Mouse (Mus musculus) adrenal gland, postnatal 10 days (tissue): ENCODE measurements around the gene Mettl26. TPM values are rescaled to one million over a fixed set of nuclear protein-coding genes. Genes with fewer than 3 reads are reported as not detected.

Experiments
- DNase-seq: peaks from one replicate; pipeline ENCODE4 v3.0.0; 2021; ENCODE audit warnings: mixed read lengths
- total RNA-seq, 2 experiments: library from RNA; stranded (reverse); gene quantifications; 2 replicates each; pipeline ENCODE4 v1.2.3; 2021

The Mettl26 gene
- total RNA-seq, 2 experiments from 2014 or later: 66.8 to 69.2 TPM

- peak; percentile 59 for DNase-seq
These were observed 38.3 kb upstream of the Mettl26 start for GRCm38 (mm10) chr17:25836397-25837075.

GRCm38 (mm10) chr17:25837076-25837410 lies 37.8 kb upstream of the Mettl26 start, which contains the start of gene Rhbdl1:
Gene Rhbdl1, minus strand, starts transcription at chr17:25837295.
- DNase-seq: peak; percentile 90

GRCm38 (mm10) chr17:25837533-25837932 lies 37.3 kb upstream of the Mettl26 start:
- no peak for DNase-seq

DNA sequence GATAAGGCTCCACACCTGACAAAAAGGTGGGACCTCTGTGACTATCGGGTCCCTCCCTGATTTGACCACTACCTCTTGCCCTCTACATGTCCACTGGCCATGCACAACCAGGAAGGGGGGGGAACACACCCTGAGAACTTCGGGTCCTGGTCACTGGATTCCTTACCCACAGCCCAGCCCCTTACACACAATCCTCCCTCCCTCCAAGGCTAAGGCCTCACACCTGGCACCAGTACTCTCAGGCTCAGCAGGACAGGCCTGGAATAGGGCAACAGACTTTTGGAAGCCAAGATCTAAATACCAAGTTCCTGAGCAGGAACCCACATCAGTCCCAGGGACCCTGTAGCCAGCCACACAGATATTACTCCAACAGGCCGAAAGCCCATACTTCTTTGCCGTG lies 36.0 kb upstream of the Mettl26 start:
- no peak for DNase-seq

DNA sequence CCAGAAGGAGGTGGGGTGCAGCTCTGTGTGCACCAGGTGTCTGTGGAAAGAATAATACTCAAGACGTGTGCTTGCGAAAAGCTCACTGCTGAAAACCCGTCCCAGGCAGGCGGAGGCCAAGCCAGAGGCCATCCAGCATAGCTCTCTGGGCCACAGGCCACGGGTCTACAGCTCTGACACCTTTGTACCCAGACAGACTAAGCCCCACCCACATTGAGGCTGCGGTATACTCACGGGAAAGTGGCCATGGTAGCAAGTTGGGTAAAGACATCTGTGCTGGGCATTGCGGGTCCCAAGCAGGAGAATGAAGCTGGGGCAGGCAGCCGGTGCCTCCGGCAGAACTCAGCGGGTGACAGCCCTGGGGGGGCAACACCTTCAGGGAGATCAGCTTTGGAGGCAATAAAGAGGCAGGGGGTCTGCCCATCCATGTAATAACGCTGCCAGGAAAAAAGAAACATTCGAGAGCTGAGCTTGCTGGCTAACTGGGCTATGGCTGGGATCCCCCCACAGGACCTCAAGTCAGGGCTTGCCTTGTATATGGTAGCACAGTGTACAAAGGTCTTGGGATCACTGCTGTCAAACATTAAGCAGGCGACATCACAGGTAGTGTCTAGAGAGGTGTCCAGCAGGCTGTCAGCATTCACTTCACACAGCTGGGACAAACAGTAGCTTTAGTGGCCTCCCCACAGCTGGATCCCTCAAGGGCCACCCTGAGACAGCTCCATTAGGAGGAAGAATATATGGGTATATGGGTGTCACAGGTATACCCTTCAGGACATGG lies 35.2 kb upstream of the Mettl26 start:
- DNase-seq: no peak

DNA sequence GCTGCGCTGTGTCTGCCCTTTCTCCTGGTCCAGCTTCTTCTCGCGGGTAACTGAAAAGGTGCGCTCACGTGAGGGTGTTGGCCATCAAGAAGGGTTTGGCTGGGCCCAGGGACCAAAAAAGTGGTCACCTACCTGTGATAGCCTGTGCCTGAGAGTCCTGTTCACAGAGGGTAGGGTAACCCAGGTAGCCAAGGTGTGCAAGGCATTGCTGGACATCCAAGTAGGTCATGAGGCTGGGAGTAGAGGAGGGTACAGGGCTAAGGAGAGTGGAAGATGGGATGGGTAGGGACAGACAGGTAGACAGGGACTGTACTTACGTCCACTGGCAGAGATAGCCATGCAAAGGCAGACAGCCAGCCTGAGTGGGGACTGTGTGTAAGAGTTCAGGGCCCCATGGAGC lies 34.4 kb upstream of the Mettl26 start:
- no peak for DNase-seq

- no peak for DNase-seq
These were observed 33.6 kb upstream of the Mettl26 start, which contains the start of gene Gm20683 for GRCm38 (mm10) chr17:25841117-25841880. Gene Gm20683, minus strand, starts transcription at chr17:25841763.

DNA sequence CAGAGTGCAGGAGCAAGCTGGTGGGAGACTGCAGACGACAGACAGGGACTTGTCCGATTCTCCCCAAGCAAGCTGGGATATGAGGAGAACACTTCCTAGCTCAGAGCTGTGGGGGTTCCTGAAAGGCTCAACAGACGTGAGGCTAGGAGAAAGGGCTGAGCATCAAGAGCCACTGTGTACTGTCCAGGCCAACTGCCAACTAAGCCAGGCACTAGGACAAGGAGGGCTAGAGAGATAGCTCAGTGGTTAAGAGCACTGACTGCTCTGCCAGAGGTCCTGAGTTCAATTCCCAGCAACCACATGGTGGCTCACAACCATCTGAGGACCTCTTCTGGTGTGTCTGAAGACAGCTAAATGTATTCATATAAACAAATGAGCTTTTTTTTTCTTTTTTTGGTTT lies 32.4 kb upstream of the Mettl26 start:
- DNase-seq: no peak

DNA sequence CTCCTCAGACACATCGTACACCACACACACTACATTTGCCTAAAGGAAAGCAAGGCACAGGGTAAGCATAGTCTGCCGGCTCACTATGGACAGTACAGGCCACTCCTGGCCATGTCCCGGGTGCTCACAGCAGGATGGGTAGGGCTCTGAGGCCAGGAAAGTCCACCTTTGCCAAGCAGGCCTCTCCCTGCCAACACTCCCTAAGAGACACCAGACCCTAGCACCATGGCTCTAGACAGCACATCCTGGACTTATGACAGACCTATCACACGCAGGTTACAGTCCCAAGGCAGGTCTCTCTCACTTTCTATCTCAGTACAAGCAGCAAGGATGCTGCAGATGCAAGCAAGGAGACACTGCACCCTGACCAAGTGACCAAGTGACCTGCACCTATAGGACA lies 31.8 kb upstream of the Mettl26 start:
- DNase-seq: no peak

- DNase-seq: no peak
These were observed 31.1 kb upstream of the Mettl26 start for GRCm38 (mm10) chr17:25843636-25844395.

GRCm38 (mm10) chr17:25844396-25844901 lies 30.4 kb upstream of the Mettl26 start, which contains the start of gene Rhot2:
Gene Rhot2, minus strand, starts transcription at chr17:25844851.
- DNase-seq: peak; percentile 97

DNA sequence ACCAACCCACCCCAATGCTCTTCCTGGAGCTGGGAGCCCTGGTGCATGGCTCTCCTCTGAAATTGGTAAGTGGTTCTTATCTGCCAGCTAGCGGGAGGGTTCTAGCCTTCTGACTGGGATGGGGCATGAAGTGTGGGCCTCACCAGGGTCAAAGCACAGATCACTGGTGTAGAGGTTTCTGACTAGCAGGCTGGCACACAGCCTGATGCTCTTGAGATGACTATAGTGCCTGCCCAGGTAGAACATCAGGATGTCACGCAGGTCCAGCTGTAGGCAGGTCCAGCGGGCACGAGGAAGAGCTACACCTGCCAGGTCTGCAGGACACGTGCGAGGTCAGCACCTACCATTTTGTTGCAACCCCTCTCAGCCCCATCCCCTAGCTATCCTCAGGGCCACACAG lies 14.6 kb upstream of the Mettl26 start:
- no peak for DNase-seq

GRCm38 (mm10) chr17:25860832-25861703 lies 13.8 kb upstream of the Mettl26 start, which contains the start of gene Wdr90:
Gene Wdr90, minus strand, starts transcription at chr17:25861501.
- DNase-seq: peak; percentile 95

DNA sequence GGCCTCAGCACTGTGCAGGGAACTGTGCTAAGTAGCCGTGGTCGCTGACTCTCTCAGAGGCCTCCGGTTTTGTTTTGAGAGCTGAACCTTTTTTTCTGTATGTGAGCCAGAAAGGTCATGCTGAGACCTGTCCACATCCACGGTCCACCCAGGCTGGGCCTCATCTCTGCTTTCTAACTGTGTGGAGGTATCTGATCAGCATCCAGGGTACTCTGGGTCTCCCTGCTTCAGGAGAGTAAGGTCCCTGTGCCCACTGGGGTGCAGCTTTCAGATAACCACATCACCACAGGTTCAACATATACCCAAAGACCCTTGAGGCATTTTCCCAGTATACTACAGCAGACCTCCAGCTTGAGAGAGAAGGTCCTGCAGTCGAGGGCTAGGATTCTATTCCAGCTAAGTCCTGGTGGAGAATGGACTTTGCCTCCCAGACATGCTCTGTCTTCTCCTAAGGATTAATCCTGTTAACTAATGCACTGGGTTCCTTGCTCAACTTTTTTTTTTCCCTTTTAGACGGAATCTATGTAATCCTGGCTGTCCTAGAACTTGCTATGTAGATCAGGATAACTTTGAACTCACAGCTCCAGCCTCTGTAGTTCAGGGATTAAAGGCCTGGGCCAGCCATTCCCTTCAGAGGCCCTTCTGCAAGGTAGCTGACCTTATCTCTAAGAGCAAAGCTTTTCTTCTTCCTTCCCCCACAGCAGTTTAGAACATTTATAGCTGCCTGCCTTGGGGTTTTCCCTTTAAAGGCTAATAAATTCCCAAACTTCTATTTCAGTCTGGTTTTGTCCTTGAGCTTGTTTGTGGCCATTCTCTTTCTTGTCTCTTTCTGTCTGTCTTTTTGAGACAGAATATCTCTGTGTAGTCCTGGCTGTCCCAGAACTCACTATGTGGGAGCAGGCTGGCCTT lies 12.9 kb upstream of the Mettl26 start:
- no peak for DNase-seq

GRCm38 (mm10) chr17:25863681-25864080 lies 11.2 kb upstream of the Mettl26 start:
- no peak for DNase-seq

- DNase-seq: peak; percentile 45
These were observed 10.6 kb upstream of the Mettl26 start for GRCm38 (mm10) chr17:25864311-25864710.

DNA sequence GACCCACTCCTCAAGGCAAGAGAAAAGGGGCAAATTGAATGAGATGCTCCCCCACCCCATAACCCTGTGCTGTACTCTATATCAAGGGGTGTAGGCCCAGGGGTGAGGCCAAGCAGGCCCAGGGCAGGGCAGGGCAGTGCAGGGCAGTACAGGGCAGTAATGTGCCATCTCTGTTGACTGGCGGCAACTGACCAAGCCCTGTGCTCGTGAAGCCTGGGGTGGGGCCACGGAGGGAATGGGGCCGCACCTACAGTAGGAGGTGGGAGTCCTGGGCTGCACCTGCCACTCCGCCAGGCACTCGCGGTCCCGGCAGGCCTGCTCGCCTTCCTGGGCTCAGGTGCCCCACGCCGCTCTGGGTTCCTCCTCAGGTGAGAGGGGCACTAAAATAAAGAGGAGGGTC lies 9.6 kb upstream of the Mettl26 start:
- no peak for DNase-seq

DNA sequence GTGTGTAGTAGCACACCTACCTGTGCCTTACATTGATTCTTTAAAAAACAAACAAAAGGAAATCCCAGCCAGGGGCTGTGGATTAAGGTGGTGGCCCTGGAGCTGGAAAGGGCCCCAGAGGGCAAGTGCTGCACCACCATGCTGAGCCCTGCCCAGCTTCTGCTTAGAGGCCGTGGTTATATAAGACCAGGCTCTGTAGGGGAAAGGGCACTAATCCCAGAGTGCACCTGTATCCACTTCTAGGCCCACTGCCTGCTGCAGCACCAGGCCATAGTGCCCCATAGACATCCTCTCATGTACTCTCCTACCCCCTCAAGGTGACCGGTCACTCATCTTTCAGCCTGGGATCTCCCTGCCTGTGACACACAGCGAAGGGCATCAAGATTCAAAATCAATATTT lies 8.7 kb upstream of the Mettl26 start:
- DNase-seq: peak; percentile 56

- no peak for DNase-seq
These were observed 7.4 kb upstream of the Mettl26 start for GRCm38 (mm10) chr17:25867509-25867835.
